Mouse (Mus musculus): ENCODE data around the gene Il15ra.

DNA sequence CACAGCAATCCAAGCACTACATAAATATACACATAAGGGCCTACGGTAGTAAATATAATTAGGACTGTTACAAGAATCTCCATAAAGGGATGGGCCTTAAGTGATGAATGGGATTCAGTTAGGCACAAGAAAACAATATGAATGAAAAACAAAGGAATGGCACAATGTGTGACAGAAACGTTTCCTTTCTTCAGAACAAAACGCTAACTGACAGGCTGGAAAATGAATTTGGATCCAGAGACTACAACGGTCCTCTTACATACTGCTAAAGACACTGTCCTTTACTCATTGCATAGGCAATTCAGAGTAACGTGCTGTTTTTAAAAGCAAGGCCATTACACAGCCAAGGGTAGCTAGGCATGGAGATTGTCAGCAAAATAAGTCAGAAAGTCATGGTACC is 70.0 kb downstream of the Il15ra start:
- no peak for TF ChIP-seq TAL1 (IDR thresholded peaks at IDR 0.05; ENCODE audit: low read length)
- TF ChIP-seq GATA1 (IDR thresholded peaks at IDR 0.05; ENCODE audit: low read length): no peak

All from erythroblast, embryonic 14.5 days (primary cell).